Mouse (Mus musculus) 3T3-L1 (cell line): ENCODE measurements at regions not wholly inside any gene's neighbourhood (a gene's known extent, or its start where the extent isn't known, plus 50 kb on each side); places are given as distances from the start of the nearest gene placed in this dataset.

Experiments
- DNase-seq: peaks from one replicate; pipeline ENCODE4 v3.0.0-alpha.2; 2015; ENCODE audit warnings: low read depth, low spot score

GRCm38 (mm10) chr5:125843259-125843658 lies 311.7 kb downstream of the Tmem132b start:
- DNase-seq = no peak

DNA sequence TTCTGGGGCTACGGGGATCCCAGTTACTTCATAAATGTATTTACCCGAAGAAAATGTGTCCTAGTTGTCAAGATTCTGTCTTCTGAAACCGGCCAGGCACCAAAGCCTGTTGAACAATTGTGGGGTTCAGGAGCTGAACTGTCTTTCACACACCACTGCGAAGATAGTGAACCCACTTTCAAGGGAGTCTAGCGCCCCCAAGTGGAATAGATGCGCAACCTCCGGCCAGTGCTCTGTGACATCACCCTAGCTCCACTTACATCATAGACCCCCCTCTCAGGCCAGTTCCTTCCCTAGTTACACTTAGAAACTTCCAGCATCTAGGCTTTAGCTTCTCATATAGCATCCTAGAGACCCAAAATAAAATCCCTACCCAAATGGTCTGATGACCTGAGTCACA lies 318.1 kb downstream of the Tmem132b start:
- DNase-seq = no peak

DNA sequence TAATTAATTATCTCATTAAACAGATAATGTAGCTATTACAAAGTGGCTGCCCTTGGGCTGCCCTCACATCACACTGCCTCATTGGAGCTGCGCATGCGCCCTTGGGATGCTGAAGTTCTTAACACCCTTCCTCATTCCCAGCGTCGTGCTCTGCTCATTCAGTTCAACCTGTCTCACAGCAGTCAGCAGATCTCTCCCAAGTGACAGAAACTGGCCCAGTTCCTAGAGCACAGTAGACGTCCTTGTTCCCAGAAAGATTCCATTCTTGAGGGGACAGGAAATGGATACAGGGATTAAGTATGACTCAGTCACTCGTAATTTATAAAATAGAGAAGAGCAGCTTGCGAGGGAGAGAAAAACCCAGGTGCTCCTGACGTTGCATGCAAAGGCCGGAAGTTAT lies 344.7 kb downstream of the Tmem132b start:
- no peak for DNase-seq

DNA sequence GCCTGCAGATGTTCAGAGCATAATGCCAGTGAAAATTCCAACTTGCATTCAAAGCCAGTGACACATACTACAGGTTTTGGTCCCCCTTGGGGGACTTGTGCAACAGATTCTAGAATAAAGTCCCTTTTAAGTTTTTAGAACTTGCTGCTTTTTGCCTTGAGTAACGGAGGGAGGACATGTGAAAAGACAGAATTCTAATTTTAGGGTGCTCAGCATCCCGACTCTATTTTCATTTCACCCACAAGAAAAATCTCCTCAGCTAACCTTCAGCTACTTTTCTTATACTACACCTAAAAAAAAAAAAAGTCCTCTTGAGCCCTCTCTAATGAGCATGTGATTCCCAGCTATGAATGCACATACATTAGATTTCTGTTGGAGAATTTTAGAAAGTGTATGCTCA lies 357.3 kb downstream of the Tmem132b start:
- DNase-seq = no peak

- no peak for DNase-seq
Observed at GRCm38 (mm10) chr5:125893864-125894263, 362.3 kb downstream of the Tmem132b start.

- DNase-seq = no peak
Observed at GRCm38 (mm10) chr5:125902038-125902437, 370.5 kb downstream of the Tmem132b start.

GRCm38 (mm10) chr5:125904426-125904825 lies 372.9 kb downstream of the Tmem132b start:
- DNase-seq = no peak

DNA sequence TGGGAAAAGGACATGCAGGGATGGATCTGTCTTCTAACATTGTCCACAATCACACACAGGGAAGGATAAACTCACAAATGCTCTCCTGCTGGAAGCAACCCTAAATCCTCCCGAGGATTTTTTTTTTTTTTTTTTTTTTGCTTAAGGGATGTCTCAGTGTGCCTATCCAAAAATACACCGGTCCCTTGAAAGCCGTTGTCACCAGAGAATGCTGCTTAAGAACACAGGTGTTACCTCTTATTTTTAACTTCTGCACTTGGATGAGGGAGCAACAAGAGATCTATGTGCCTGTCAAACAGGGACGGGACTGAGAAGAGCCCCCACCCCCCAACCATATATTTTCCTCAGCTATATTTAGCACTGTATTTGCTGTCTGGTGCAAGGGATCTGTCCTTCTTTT lies 375.8 kb downstream of the Tmem132b start:
- no peak for DNase-seq

DNA sequence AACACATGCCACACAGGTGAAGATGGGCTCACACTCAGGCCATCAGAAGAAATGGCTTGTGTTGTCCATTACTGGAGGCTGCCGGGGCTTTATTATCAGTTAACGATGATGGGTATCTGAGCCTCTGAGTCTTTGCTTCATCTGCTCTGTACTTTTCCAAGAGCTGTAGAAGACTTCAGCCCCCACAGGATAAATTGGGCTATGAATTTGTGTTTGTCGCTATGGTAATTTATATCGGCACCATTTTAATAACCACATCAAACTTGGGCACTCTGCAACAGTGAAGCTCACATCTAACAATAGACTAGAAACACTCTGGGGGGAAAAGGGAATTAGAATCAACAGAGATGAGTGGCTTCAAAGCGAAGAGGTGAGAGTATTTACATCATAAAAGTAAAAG lies 376.3 kb downstream of the Tmem132b start:
- no peak for DNase-seq

GRCm38 (mm10) chr5:125915857-125916256 lies 384.3 kb downstream of the Tmem132b start:
- no peak for DNase-seq

GRCm38 (mm10) chr5:125920965-125921364 lies 389.4 kb downstream of the Tmem132b start:
- no peak for DNase-seq

- DNase-seq = no peak
Observed at GRCm38 (mm10) chr5:125925856-125926497, 394.4 kb downstream of the Tmem132b start.

DNA sequence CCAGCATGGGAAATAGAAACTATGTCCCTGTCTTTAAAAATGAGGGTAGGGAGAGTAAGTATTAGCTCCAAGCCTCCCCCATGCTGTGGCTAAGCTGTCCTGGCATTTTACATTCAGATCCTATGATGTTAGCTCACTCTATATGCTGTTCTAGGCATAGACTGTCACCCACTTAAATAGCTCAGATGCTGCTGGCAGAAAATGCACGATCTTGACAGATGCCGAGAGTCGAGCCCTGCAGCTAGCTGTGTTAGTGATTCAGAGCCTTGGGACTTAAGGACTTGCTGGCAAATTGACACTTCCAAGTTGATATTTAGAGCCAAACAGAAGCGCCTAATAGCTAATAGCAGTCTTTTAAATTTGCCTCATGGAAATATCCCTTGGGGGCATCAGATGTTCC lies 399.9 kb downstream of the Tmem132b start:
- no peak for DNase-seq

- no peak for DNase-seq
Observed at GRCm38 (mm10) chr5:125939416-125939815, 407.8 kb downstream of the Tmem132b start.

DNA sequence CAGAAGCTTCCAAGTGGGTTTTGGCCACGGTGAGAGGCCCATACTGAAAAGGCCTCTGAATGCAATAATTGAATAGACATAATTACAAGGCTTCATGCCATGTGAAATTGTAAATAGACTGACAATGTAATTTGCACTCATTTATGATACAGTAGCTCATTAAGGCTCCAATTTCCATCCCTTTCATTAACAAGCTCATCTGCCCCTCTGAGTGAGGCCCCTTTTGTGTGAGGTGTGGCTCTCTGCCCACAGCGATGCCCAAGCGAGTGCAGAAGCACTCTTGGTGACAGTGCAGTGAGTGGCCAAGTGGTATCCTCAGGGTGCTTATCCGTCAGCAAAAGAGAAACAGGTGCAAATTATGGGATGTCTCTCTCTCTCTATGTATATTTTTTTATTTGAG lies 415.2 kb downstream of the Tmem132b start:
- DNase-seq = no peak

DNA sequence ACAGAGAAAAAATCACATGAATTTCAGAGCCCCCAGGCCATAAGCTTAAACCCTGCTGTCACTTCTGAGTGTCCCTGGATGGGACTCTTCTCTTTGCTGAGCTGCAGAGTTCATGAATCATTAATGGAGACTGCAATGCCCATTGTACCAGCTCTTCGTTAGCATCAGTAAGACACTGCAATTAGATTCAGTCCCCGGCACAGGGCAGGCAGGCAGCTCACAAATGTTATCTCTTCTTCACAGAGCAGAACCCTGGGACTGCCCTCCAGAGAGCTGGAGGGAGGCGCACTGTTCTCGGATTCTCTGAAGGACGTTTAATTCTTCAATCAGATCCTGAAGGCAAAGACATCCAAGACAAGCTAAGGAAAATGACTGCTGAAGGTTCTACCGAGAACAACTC lies 420.1 kb downstream of the Tmem132b start:
- DNase-seq = no peak

DNA sequence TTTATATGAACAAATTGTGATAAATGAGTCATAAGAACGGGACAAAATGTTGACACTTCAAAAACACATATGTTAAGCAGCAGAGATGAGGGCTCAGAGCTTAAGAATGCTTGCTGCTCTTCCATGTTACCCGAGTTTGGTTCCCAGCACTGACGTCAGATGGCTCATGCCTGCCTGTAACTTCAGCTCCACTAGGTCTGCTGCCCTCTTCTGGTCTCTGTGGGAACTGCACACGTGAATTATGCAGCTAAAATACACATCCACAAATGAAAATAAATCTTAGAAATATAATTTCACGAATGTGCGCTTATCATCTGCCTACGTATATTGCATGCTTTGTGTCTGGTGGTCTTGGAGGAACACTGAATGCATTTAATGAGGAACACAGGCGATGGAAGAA lies 432.5 kb downstream of the Tmem132b start:
- peak; percentile 18 for DNase-seq

DNA sequence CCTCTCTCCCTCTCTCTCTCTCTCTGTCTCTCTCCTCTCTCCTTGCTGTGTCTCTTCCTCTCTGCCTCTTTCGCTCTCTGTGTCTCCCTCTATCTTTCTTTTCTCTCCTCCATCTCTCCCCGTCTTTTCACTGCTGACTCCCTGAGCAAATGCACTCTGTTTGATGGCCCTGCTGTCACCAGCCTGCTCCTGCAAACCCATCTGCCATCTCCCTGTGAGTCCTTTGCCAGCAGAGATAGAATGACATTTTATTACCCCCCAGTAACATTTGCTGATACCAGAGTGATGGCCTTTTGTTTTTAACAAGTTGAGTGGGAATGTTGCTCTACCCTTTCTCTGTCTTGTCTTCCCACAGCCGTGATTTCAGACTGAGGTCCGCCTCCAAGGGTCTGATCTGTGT lies 436.6 kb downstream of the Tmem132b start:
- DNase-seq = no peak

- DNase-seq = peak; percentile 4
Observed at GRCm38 (mm10) chr5:125974035-125974434, 442.5 kb downstream of the Tmem132b start.

DNA sequence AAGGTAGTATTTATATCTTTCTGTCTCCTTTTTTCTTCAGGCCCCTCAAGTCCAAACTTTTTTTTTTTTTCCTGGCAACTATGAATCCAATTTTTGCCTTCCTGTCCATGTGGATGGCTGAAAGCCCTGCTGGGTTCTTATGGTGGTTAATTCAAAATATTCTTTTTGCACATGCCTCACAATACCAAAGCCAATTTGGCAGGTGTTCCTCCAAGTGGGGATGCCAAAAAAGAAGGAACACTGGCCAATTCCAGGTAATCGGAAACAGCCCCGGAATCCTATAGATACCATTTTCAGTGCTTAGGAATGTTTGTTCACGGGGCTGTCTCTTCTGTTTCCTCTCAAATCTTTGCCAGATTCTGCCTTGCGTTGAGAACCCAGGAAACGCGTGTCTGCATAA lies 448.2 kb downstream of the Tmem132b start:
- no peak for DNase-seq

DNA sequence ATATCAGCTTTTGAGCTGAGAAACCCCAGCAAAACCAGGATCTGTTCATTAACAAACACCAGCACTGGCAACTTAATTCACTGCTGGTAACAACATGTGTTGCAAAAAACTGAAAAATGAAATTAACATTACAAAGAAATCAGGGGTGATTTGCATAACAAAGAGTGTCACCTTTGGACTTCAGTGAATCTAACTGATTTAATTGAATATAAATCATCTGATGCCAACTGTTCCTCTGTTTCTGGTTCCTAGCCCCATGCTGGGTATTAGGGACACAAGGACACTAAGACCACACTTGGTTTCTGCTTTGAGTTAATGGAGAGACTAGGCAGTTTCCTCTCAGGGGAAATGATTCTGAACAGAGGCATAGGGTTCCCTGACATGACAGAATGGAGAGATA lies 453.8 kb downstream of the Tmem132b start:
- DNase-seq = no peak

- DNase-seq = no peak
Observed at GRCm38 (mm10) chr5:125997173-125997572, 465.6 kb downstream of the Tmem132b start.

DNA sequence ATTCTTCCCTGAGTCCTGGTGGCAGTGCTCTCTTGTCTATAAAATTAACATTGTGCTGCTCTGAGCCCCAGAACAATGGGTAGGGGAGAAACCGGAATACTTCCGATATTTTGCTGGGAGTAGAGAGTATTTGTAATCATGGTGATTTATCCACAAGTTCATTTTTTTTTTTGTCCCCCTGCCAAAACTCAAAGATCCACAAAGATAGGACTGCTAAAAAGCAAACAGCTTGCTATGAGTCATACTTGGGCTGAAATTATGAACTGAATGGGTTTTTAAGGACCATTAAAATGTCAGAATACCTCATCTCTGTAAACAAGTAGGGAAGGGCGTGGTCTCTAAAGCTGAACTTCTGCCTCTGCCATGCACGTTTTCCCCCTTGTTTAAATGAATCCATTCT lies 476.3 kb downstream of the Tmem132b start:
- DNase-seq = no peak

DNA sequence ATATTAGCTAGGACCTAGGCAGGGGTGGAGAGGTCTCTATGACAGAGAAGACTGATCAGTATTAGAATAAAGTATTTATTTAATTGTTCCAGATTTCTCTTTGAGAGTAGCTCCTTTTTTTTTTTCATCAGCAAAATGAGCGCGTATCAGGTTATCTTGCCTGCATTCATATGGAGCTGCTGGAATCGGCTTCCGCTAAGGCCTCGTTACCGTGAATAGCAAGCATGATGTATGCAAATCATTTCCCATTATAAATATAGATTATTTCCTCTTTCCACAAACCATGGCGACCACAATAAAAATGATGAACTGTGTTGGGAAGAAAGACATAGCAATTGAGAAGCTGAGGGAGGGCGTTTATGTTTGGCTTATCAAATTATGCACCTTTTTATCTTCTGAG lies 476.7 kb downstream of the Tmem132b start:
- DNase-seq = no peak
